In genomic region chr5:142627398-142627797, GRCm38 (mm10) we compare ENCODE assay signal across 8 mouse cellular contexts. TPM values are rescaled to one million over a fixed set of nuclear protein-coding genes. Genes with fewer than 3 reads are reported as not detected.
DNase-seq lines count a peak whose midpoint lies in the region; ATAC-seq and TF ChIP-seq lines count a peak whose summit lies in the region.

TSS of gene Wipi2 (plus strand) at chr5:142627698.

- 90% methylated on average over 2 of the region's 2 CpGs for WGBS in lung, embryonic 14.5 days
- 89% methylated on average over 2 of the region's 2 CpGs for WGBS in embryonic facial prominence, embryonic 12.5 days
- 81% methylated on average over 2 of the region's 2 CpGs for WGBS in heart, embryonic 14.5 days
- 93% methylated on average over 2 of the region's 2 CpGs for WGBS in neural tube, embryonic 12.5 days

- peak within 1 kb of the TSS; percentile 92 for H3K9ac ChIP-seq in lung, embryonic 14.5 days
- H3K9ac ChIP-seq in embryonic facial prominence, embryonic 12.5 days, result peak within 1 kb of the TSS; percentile 95
- H3K9ac ChIP-seq in heart, embryonic 14.5 days (ENCODE audit: low read length), result peak within 1 kb of the TSS; percentile 76
- no peak within 1 kb of the TSS for H3K9ac ChIP-seq in neural tube, embryonic 12.5 days

- DNase-seq in lung, embryonic 14.5 days, result no peak
- no peak for DNase-seq in lung, postnatal 4 days
- DNase-seq in left cerebral cortex, postnatal 25 days (ENCODE audit: low spot score in 2 of 2), result no peak
- DNase-seq in urinary bladder, postnatal 36 days (ENCODE audit: low spot score in 2 of 2), result no peak
- DNase-seq in cerebellum, postnatal 14 days, result no peak

- H3K27me3 ChIP-seq in lung, embryonic 14.5 days (ENCODE audit: insufficient read depth, low read length), result no peaks in the 10 kb centered on the region
- no peaks in the 10 kb centered on the region for H3K27me3 ChIP-seq in embryonic facial prominence, embryonic 12.5 days
- no peaks in the 10 kb centered on the region; the same call in 1 of the 2 replicates for H3K27me3 ChIP-seq in heart, embryonic 14.5 days (ENCODE audit: control insufficient read depth, insufficient read depth, low read length)
- H3K27me3 ChIP-seq in neural tube, embryonic 12.5 days (replicated peaks), result no peaks in the 10 kb centered on the region

- no peak for TF ChIP-seq CTCF in lung, embryonic 14.5 days (IDR thresholded peaks at IDR 0.05; ENCODE audit: low read depth)

- intact Hi-C loops in left cerebral cortex, postnatal 25 days (cut with DNase I), result loop anchor here (5.0 kb wide), 1 partner anchor 150 kb away; no protein-coding TSS in a partner anchor

- no peaks in the 10 kb centered on the region for H3K9me3 ChIP-seq in lung, embryonic 14.5 days (ENCODE audit: low read depth, low read length)
- no peaks in the 10 kb centered on the region for H3K9me3 ChIP-seq in embryonic facial prominence, embryonic 12.5 days
- H3K9me3 ChIP-seq in heart, embryonic 14.5 days (ENCODE audit: control insufficient read depth, low read length), result no peaks in the 10 kb centered on the region
- no peaks in the 10 kb centered on the region for H3K9me3 ChIP-seq in neural tube, embryonic 12.5 days

- H3K36me3 ChIP-seq in lung, embryonic 14.5 days (ENCODE audit: insufficient read depth), result no peaks in the 10 kb centered on the region
- H3K36me3 ChIP-seq in embryonic facial prominence, embryonic 12.5 days, result 0 out of 2 replicates have a peak, but pooled peaks cover 3% of the 10 kb centered on the region
- no peaks in the 10 kb centered on the region for H3K36me3 ChIP-seq in heart, embryonic 14.5 days (ENCODE audit: control insufficient read depth, insufficient read depth, low read length)
- no peaks in the 10 kb centered on the region for H3K36me3 ChIP-seq in neural tube, embryonic 12.5 days

- peak within 1 kb of the TSS; percentile 91 for H3K4me2 ChIP-seq in lung, embryonic 14.5 days
- peak within 1 kb of the TSS; percentile 91 for H3K4me2 ChIP-seq in embryonic facial prominence, embryonic 12.5 days (replicated peaks)
- peak within 1 kb of the TSS; percentile 67 for H3K4me2 ChIP-seq in heart, embryonic 14.5 days (ENCODE audit: low read length)
- H3K4me2 ChIP-seq in neural tube, embryonic 12.5 days (replicated peaks), result peak within 1 kb of the TSS; percentile 97

- H3K4me1 ChIP-seq in lung, embryonic 14.5 days (ENCODE audit: insufficient read depth), result peaks cover 8% of the 10 kb centered on the region; the same call in 1 of the 2 replicates
- peaks cover 9% of the 10 kb centered on the region for H3K4me1 ChIP-seq in embryonic facial prominence, embryonic 12.5 days
- H3K4me1 ChIP-seq in heart, embryonic 14.5 days (ENCODE audit: control insufficient read depth in 2 of 2, insufficient read depth in 2 of 2, low read length in 2 of 2), result peaks cover 5 to 10% of the 10 kb centered on the region in 2 experiments; a peak in 3 of 4 replicates
- peaks cover 12% of the 10 kb centered on the region for H3K4me1 ChIP-seq in neural tube, embryonic 12.5 days

- ATAC-seq in lung, embryonic 14.5 days (ENCODE audit: insufficient read depth), result no peak
- no peak for ATAC-seq in embryonic facial prominence, embryonic 12.5 days (ENCODE audit: insufficient number of reproducible peaks, insufficient read depth, low FRiP score, low TSS enrichment)
- no peak for ATAC-seq in heart, embryonic 14.5 days (ENCODE audit: insufficient number of reproducible peaks, insufficient read depth, low FRiP score, low read depth)
- no peak for ATAC-seq in neural tube, embryonic 12.5 days (ENCODE audit: low FRiP score, low read depth)

- H3K4me3 ChIP-seq in lung, embryonic 14.5 days (ENCODE audit: low read depth, low read length), result peak within 1 kb of the TSS; percentile 95
- peak within 1 kb of the TSS; percentile 92 for H3K4me3 ChIP-seq in embryonic facial prominence, embryonic 12.5 days
- peak within 1 kb of the TSS; percentile 68 to 88; a peak in 3 of 4 replicates for H3K4me3 ChIP-seq in heart, embryonic 14.5 days (ENCODE audit: control insufficient read depth in 1 of 2, insufficient read depth in 1 of 2, low read depth in 1 of 2, low read length in 2 of 2)
- peak within 1 kb of the TSS; percentile 93; the same call in 1 of the 2 replicates for H3K4me3 ChIP-seq in neural tube, embryonic 12.5 days

- H3K27ac ChIP-seq in lung, embryonic 14.5 days (ENCODE audit: low read depth), result no peak within 1 kb of the TSS
- H3K27ac ChIP-seq in embryonic facial prominence, embryonic 12.5 days, result no peak within 1 kb of the TSS
- H3K27ac ChIP-seq in heart, embryonic 14.5 days (replicated peaks in 1 of 2; ENCODE audit: control insufficient read depth in 1 of 2, insufficient read depth in 1 of 2, low read depth in 2 of 2, low read length in 2 of 2), result peak within 1 kb of the TSS; percentile 82 to 86; a peak in 3 of 4 replicates
- H3K27ac ChIP-seq in neural tube, embryonic 12.5 days, result no peak within 1 kb of the TSS

RNA-seq across cellular contexts. Expression of gene Wipi2, which starts in this region (rescaled TPM):
- 47.7 and 53.0 TPM in 2 replicates for polyA plus RNA-seq in lung, embryonic 14.5 days (2014; fragmentation: Nextera tagmentation; extraction: Ambion mirVana)
- polyA plus RNA-seq in embryonic facial prominence, embryonic 12.5 days (2016; fragmentation: Nextera tagmentation; extraction: Ambion mirVana), result 67.2 and 73.4 TPM in 2 replicates
- polyA plus RNA-seq in heart, embryonic 14.5 days (2014; fragmentation: Nextera tagmentation; extraction: Ambion mirVana), result 28.7 and 31.8 TPM in 2 replicates
- total RNA-seq in left cerebral cortex, postnatal 25 days (2021), result 10 to 100 TPM; 96.8 to 99.9 TPM
- 58.1 and 61.6 TPM in 2 replicates for polyA plus RNA-seq in neural tube, embryonic 12.5 days (2016; fragmentation: Nextera tagmentation; extraction: Ambion mirVana)

Comparison
In these comparisons a context has a peak if more than half of its experiments do, and no peak if none do; other contexts are left out.
1. H3K27ac ChIP-seq: peak in heart, embryonic 14.5 days (2 of 2); none in lung, embryonic 14.5 days (single experiment), embryonic facial prominence, embryonic 12.5 days (single experiment) and neural tube, embryonic 12.5 days (single experiment).
2. Peak in every context shown above with its lines, with median percentiles within 50 percentile points of each other: H3K4me2 ChIP-seq and H3K4me3 ChIP-seq.